Mouse (Mus musculus): ENCODE data around the gene Fgfr2.

- TF ChIP-seq POLR2A (IDR thresholded peaks at IDR 0.05; ENCODE audit: insufficient read length, low read depth) = no peak
- no peak for TF ChIP-seq MYOG (IDR thresholded peaks at IDR 0.05; ENCODE audit: control insufficient read depth in 1 of 3, insufficient read depth in 1 of 3, insufficient read length in 2 of 3, low read depth in 2 of 3)
- no peak for TF ChIP-seq POLR2AphosphoS2 (IDR thresholded peaks at IDR 0.05; ENCODE audit: insufficient read length, low read depth)
- TF ChIP-seq USF1 (IDR thresholded peaks at IDR 0.05; ENCODE audit: low read depth) = no peak
- TF ChIP-seq E2F4 (IDR thresholded peaks at IDR 0.05; ENCODE audit: insufficient read depth) = no peak
- TF ChIP-seq MYOD1 (IDR thresholded peaks at IDR 0.05; ENCODE audit: control insufficient read depth in 1 of 3, insufficient read length in 2 of 3, low read depth in 2 of 3) = no peak
- no peak for TF ChIP-seq MAX (IDR thresholded peaks at IDR 0.05; ENCODE audit: low read depth)
- TF ChIP-seq SRF (IDR thresholded peaks at IDR 0.05; ENCODE audit: control insufficient read depth, insufficient read length, low read depth) = no peak
- no peak for TF ChIP-seq TCF3 (IDR thresholded peaks at IDR 0.05; ENCODE audit: insufficient read length, low read depth)
- no peak for TF ChIP-seq TCF12 (IDR thresholded peaks at IDR 0.05; ENCODE audit: insufficient read depth, poor library complexity, severe bottlenecking)
- TF ChIP-seq CEBPB (IDR thresholded peaks at IDR 0.05; ENCODE audit: insufficient read depth, poor library complexity, severe bottlenecking) = no peak
- TF ChIP-seq REST (IDR thresholded peaks at IDR 0.05; ENCODE audit: insufficient read depth, insufficient read length) = no peak
These were observed 2086.8 kb downstream of the Fgfr2 start for GRCm38 (mm10) chr7:131036396-131036795.
